Mouse (Mus musculus): ENCODE data around the gene Gstp2. TPM values are rescaled to one million over a fixed set of nuclear protein-coding genes. Genes with fewer than 3 reads are reported as not detected.
"Not testable (repeated sequence)": the region's sequence is repeated elsewhere in the genome, so short reads cannot be mapped to it uniquely, and the experiment has no call there.

Gene Gstp2
- polyA plus RNA-seq, 1 experiment from 2014 or later = 33.6 TPM

GRCm38 (mm10) chr19:4075531-4075930 lies 29.7 kb upstream of the Gstp2 start:
- no peak for ATAC-seq
- 92% methylated on average over 1 of the region's 1 CpGs for WGBS

GRCm38 (mm10) chr19:4072706-4073424 lies 27.0 kb upstream of the Gstp2 start:
- no peaks in the 10 kb centered on the region for H3K36me3 ChIP-seq (ENCODE audit: control insufficient read depth, insufficient read depth, low read length)
- H3K9ac ChIP-seq (ENCODE audit: low read depth, low read length) = no peak overlapping the region
- H3K27me3 ChIP-seq (replicated peaks; ENCODE audit: control insufficient read depth, insufficient read depth, low read length) = no peaks in the 10 kb centered on the region
- WGBS = 73% methylated on average over 6 of the region's 6 CpGs
- no peaks in the 10 kb centered on the region for H3K9me3 ChIP-seq (ENCODE audit: control insufficient read depth, low read length)
- no peak overlapping the region for H3K4me2 ChIP-seq (ENCODE audit: low read depth, low read length)
- no peak for ATAC-seq
- peaks cover 8% of the 10 kb centered on the region; the same call in 1 of the 2 replicates for H3K4me1 ChIP-seq (ENCODE audit: control insufficient read depth, insufficient read depth, low read length)
- H3K27ac ChIP-seq (ENCODE audit: low read length) = no peak overlapping the region
- H3K4me3 ChIP-seq (ENCODE audit: low read length) = no peak overlapping the region

More at GRCm38 (mm10) chr19:4075531-4075930, 29.7 kb upstream of the Gstp2 start:
- Histone ChIP-seq H3K4me3 (ENCODE audit: low read length) (no peak overlapping the region), H3K9ac (ENCODE audit: low read depth, low read length) (no peak overlapping the region), H3K9me3 (ENCODE audit: control insufficient read depth, low read length) (no peaks in the 10 kb centered on the region), H3K4me2 (ENCODE audit: low read depth, low read length) (no peak overlapping the region), H3K4me1 (ENCODE audit: control insufficient read depth, insufficient read depth, low read length) (peaks cover 5% of the 10 kb centered on the region; the same call in 1 of the 2 replicates), H3K36me3 (ENCODE audit: control insufficient read depth, insufficient read depth, low read length) (no peaks in the 10 kb centered on the region), H3K27ac (ENCODE audit: low read length) (no peak overlapping the region), H3K27me3 (replicated peaks; ENCODE audit: control insufficient read depth, insufficient read depth, low read length) (no peaks in the 10 kb centered on the region)

- Histone ChIP-seq H3K4me2 (ENCODE audit: low read depth, low read length) (no peak overlapping the region), H3K4me1 (ENCODE audit: control insufficient read depth, insufficient read depth, low read length) (peaks cover 8% of the 10 kb centered on the region; the same call in 1 of the 2 replicates), H3K4me3 (ENCODE audit: low read length) (no peak overlapping the region), H3K9ac (ENCODE audit: low read depth, low read length) (no peak overlapping the region), H3K27me3 (replicated peaks; ENCODE audit: control insufficient read depth, insufficient read depth, low read length) (no peaks in the 10 kb centered on the region), H3K36me3 (ENCODE audit: control insufficient read depth, insufficient read depth, low read length) (no peaks in the 10 kb centered on the region), H3K27ac (ENCODE audit: low read length) (no peak overlapping the region), H3K9me3 (ENCODE audit: control insufficient read depth, low read length) (no peaks in the 10 kb centered on the region)
- ATAC-seq = no peak
- 91% methylated on average over 6 of the region's 6 CpGs for WGBS
Observed at GRCm38 (mm10) chr19:4071406-4071805, 25.6 kb upstream of the Gstp2 start.

- no peak for ATAC-seq
- no peaks in the 10 kb centered on the region for H3K36me3 ChIP-seq (ENCODE audit: control insufficient read depth, insufficient read depth, low read length)
- H3K4me2 ChIP-seq (ENCODE audit: low read depth, low read length) = no peak overlapping the region
- no peak overlapping the region for H3K9ac ChIP-seq (ENCODE audit: low read depth, low read length)
- no peak overlapping the region for H3K4me3 ChIP-seq (ENCODE audit: low read length)
- H3K9me3 ChIP-seq (ENCODE audit: control insufficient read depth, low read length) = no peaks in the 10 kb centered on the region
- peaks cover 8% of the 10 kb centered on the region; the same call in 1 of the 2 replicates for H3K4me1 ChIP-seq (ENCODE audit: control insufficient read depth, insufficient read depth, low read length)
- WGBS = 84% methylated on average over 8 of the region's 8 CpGs
- no peaks in the 10 kb centered on the region for H3K27me3 ChIP-seq (replicated peaks; ENCODE audit: control insufficient read depth, insufficient read depth, low read length)
- H3K27ac ChIP-seq (ENCODE audit: low read length) = no peak overlapping the region
Observed at GRCm38 (mm10) chr19:4070756-4071155, 24.9 kb upstream of the Gstp2 start.

GRCm38 (mm10) chr19:4070311-4070710 lies 24.5 kb upstream of the Gstp2 start:
- Histone ChIP-seq H3K9me3 (ENCODE audit: control insufficient read depth, low read length) (no peaks in the 10 kb centered on the region), H3K27me3 (replicated peaks; ENCODE audit: control insufficient read depth, insufficient read depth, low read length) (no peaks in the 10 kb centered on the region), H3K36me3 (ENCODE audit: control insufficient read depth, insufficient read depth, low read length) (no peaks in the 10 kb centered on the region), H3K4me1 (ENCODE audit: control insufficient read depth, insufficient read depth, low read length) (peaks cover 8% of the 10 kb centered on the region; the same call in 1 of the 2 replicates), H3K27ac (ENCODE audit: low read length) (no peak overlapping the region), H3K4me2 (ENCODE audit: low read depth, low read length) (no peak overlapping the region), H3K4me3 (ENCODE audit: low read length) (no peak overlapping the region), H3K9ac (ENCODE audit: low read depth, low read length) (no peak overlapping the region)
- 70% methylated on average over 15 of the region's 15 CpGs for WGBS
- no peak for ATAC-seq

- peaks cover 8% of the 10 kb centered on the region; the same call in 1 of the 2 replicates for H3K4me1 ChIP-seq (ENCODE audit: control insufficient read depth, insufficient read depth, low read length)
- H3K9me3 ChIP-seq (ENCODE audit: control insufficient read depth, low read length) = no peaks in the 10 kb centered on the region
- H3K27ac ChIP-seq (ENCODE audit: low read length) = no peak overlapping the region
- no peak for ATAC-seq
- H3K4me2 ChIP-seq (ENCODE audit: low read depth, low read length) = peak overlapping the region; percentile 34; the same call in 1 of the 2 replicates
- H3K36me3 ChIP-seq (ENCODE audit: control insufficient read depth, insufficient read depth, low read length) = no peaks in the 10 kb centered on the region
- peak overlapping the region; percentile 2; the same call in 1 of the 2 replicates for H3K4me3 ChIP-seq (ENCODE audit: low read length)
- 53% methylated on average over 15 of the region's 15 CpGs for WGBS
- H3K9ac ChIP-seq (ENCODE audit: low read depth, low read length) = no peak overlapping the region
- H3K27me3 ChIP-seq (replicated peaks; ENCODE audit: control insufficient read depth, insufficient read depth, low read length) = no peaks in the 10 kb centered on the region
Observed at GRCm38 (mm10) chr19:4068717-4069410, 23.0 kb upstream of the Gstp2 start.

- not testable (repeated sequence) for H3K4me1 ChIP-seq (ENCODE audit: control insufficient read depth, insufficient read depth, low read length); H3K9me3 ChIP-seq (ENCODE audit: control insufficient read depth, low read length); H3K4me3 ChIP-seq (ENCODE audit: low read length); H3K9ac ChIP-seq (ENCODE audit: low read depth, low read length); H3K36me3 ChIP-seq (ENCODE audit: control insufficient read depth, insufficient read depth, low read length); H3K27ac ChIP-seq (ENCODE audit: low read length); H3K27me3 ChIP-seq (replicated peaks; ENCODE audit: control insufficient read depth, insufficient read depth, low read length); ATAC-seq
- WGBS = 75% methylated on average over 2 of the region's 2 CpGs
- peak overlapping the region; percentile 34; the same call in 1 of the 2 replicates for H3K4me2 ChIP-seq (ENCODE audit: low read depth, low read length)
Observed at GRCm38 (mm10) chr19:4068242-4068641, 22.4 kb upstream of the Gstp2 start.

GRCm38 (mm10) chr19:4066877-4067276 lies 21.1 kb upstream of the Gstp2 start:
- no peak for ATAC-seq
- Histone ChIP-seq H3K36me3 (ENCODE audit: control insufficient read depth, insufficient read depth, low read length) (no peaks in the 10 kb centered on the region), H3K27me3 (replicated peaks; ENCODE audit: control insufficient read depth, insufficient read depth, low read length) (no peaks in the 10 kb centered on the region), H3K4me2 (ENCODE audit: low read depth, low read length) (no peak overlapping the region), H3K9me3 (ENCODE audit: control insufficient read depth, low read length) (no peaks in the 10 kb centered on the region), H3K27ac (ENCODE audit: low read length) (no peak overlapping the region), H3K4me1 (ENCODE audit: control insufficient read depth, insufficient read depth, low read length) (0 out of 2 replicates have a peak, but pooled peaks cover 2% of the 10 kb centered on the region), H3K4me3 (ENCODE audit: low read length) (no peak overlapping the region), H3K9ac (ENCODE audit: low read depth, low read length) (no peak overlapping the region)

GRCm38 (mm10) chr19:4066280-4066679 lies 20.5 kb upstream of the Gstp2 start:
- H3K9ac ChIP-seq (ENCODE audit: low read depth, low read length) = no peak overlapping the region
- no peaks in the 10 kb centered on the region for H3K9me3 ChIP-seq (ENCODE audit: control insufficient read depth, low read length)
- ATAC-seq = no peak; the same call in 1 of the 2 replicates
- H3K4me3 ChIP-seq (ENCODE audit: low read length) = no peak overlapping the region
- H3K4me2 ChIP-seq (ENCODE audit: low read depth, low read length) = no peak overlapping the region
- no peaks in the 10 kb centered on the region for H3K27me3 ChIP-seq (replicated peaks; ENCODE audit: control insufficient read depth, insufficient read depth, low read length)
- H3K4me1 ChIP-seq (ENCODE audit: control insufficient read depth, insufficient read depth, low read length) = 0 out of 2 replicates have a peak, but pooled peaks cover 2% of the 10 kb centered on the region
- H3K36me3 ChIP-seq (ENCODE audit: control insufficient read depth, insufficient read depth, low read length) = no peaks in the 10 kb centered on the region
- no peak overlapping the region for H3K27ac ChIP-seq (ENCODE audit: low read length)
- WGBS = 71% methylated on average over 6 of the region's 6 CpGs
